Mouse (Mus musculus) liver, embryonic 14.5 days (tissue): ENCODE results near the gene Tas1r3. TPM values are rescaled to one million over a fixed set of nuclear protein-coding genes. Genes with fewer than 3 reads are reported as not detected.

Experiments used
- ATAC-seq: fragments of 200-750 bp; cut with Nextera tagmentation; 2 replicates; pipeline ENCODE4 v1.8.0; 2017; ENCODE audit warnings: moderate number of reproducible peaks, mild to moderate bottlenecking, moderate library complexity; ENCODE audit not compliant: insufficient read depth
- DNase-seq, 3 experiments: peaks; one replicate each; pipeline ENCODE4 v3.0.0-alpha.2; 2012 to 2013; ENCODE audit warnings: low read depth in 3 of 3, low spot score in 3 of 3
- H3K27ac ChIP-seq: fragments of 300-500 bp; sonication (generic); 2 replicates; pipeline ENCODE4 v1.5.1; 2014; ENCODE audit warnings: moderate library complexity, mild to moderate bottlenecking, control low read depth, inconsistent platforms
- H3K27me3 ChIP-seq: fragments of 300-500 bp; sonication (generic); 2 replicates; pipeline ENCODE4 v1.6.1; 2014; ENCODE audit warnings: mild to moderate bottlenecking, low read length, moderate library complexity; ENCODE audit not compliant: control insufficient read depth, insufficient read depth
- H3K36me3 ChIP-seq: fragments of 300-500 bp; sonication (generic); replicated peaks from 2 replicates; pipeline ENCODE4 v1.6.1; 2014; ENCODE audit warnings: low read depth; ENCODE audit not compliant: control insufficient read depth, insufficient read depth
- H3K4me1 ChIP-seq, 2 experiments: fragments of 200-500 bp in 1 of 2; fragments of 300-500 bp in 1 of 2; sonication (generic) in 1 of 2; replicated peaks; 2 replicates each; pipeline ENCODE4 v1.6.1; 2012 to 2014; ENCODE audit warnings: antibody characterized with exemption in 1 of 2, inconsistent platforms in 1 of 2, low read length in 1 of 2; ENCODE audit not compliant: control insufficient read depth in 2 of 2, insufficient read depth in 2 of 2
- H3K4me2 ChIP-seq: fragments of 300-500 bp; sonication (generic); 2 replicates; pipeline ENCODE4 v1.6.1; 2014; ENCODE audit warnings: low read depth, mild to moderate bottlenecking, control low read depth, moderate library complexity
- H3K4me3 ChIP-seq, 2 experiments: fragments of 200-500 bp in 1 of 2; fragments of 300-500 bp in 1 of 2; sonication (generic) in 1 of 2; 2 replicates each; pipeline ENCODE4 v1.5.1; 2012 to 2014; ENCODE audit warnings: low read depth in 2 of 2, low read length in 2 of 2, mild to moderate bottlenecking in 2 of 2, control low read depth in 1 of 2, inconsistent platforms in 1 of 2, moderate library complexity in 1 of 2; ENCODE audit not compliant: insufficient read depth in 1 of 2
- H3K9ac ChIP-seq: fragments of 300-500 bp; sonication (generic); replicated peaks from 2 replicates; pipeline ENCODE4 v1.6.1; 2014; ENCODE audit warnings: mild to moderate bottlenecking, control low read depth, moderate library complexity
- H3K9me3 ChIP-seq: fragments of 300-500 bp; sonication (generic); 2 replicates; pipeline ENCODE4 v1.6.1; 2016; ENCODE audit warnings: low read length, mixed read lengths; ENCODE audit not compliant: control insufficient read depth
- CTCF ChIP-seq: IDR thresholded peaks from 2 replicates; pipeline ENCODE4 v1.5.1; 2016; ENCODE audit warnings: antibody characterized with exemption, low read depth, control low read depth
- EP300 ChIP-seq: IDR thresholded peaks from 2 replicates; pipeline ENCODE4 v1.6.1; 2016; ENCODE audit warnings: antibody characterized with exemption, low read depth
- WGBS: fragments of 180-500 bp; shearing (Covaris S2); extraction: QIAGEN DNeasy Blood & Tissue Kit; methylation state at CpG from one replicate; pipeline ENCODE4 v1.1.7; 2014; ENCODE audit not compliant: insufficient replicate concordance; 5-methylcytosine and 5-hydroxymethylcytosine counted together
- polyA plus RNA-seq, 2 experiments: library from polyadenylated mRNA; depleted of rRNA in 1 of 2; stranded (reverse) in 1 of 2; unstranded in 1 of 2; fragments of >200 nt; fragmentation: Nextera tagmentation in 1 of 2; extraction: Ambion mirVana in 1 of 2; gene quantifications; 2 replicates each; pipeline versions ENCODE4 v1.2.1 to v1.2.3; 2012 to 2014

Tas1r3 gene
- polyA plus RNA-seq, 2 experiments: 0.04 to 0.08 TPM

- WGBS: 85% methylated on average over 2 of the region's 2 CpGs
- H3K4me2 ChIP-seq: no peak overlapping the region
- no peaks in the 10 kb centered on the region for H3K9me3 ChIP-seq
- no peak overlapping the region for H3K4me3 ChIP-seq
- peaks cover 16% of the 10 kb centered on the region for H3K36me3 ChIP-seq
- H3K27ac ChIP-seq: no peak overlapping the region
- no peak for ATAC-seq
- DNase-seq: no peak
- H3K9ac ChIP-seq: no peak overlapping the region
- no peaks in the 10 kb centered on the region for H3K27me3 ChIP-seq
- no peak for TF ChIP-seq EP300
- TF ChIP-seq CTCF: no peak
- H3K4me1 ChIP-seq: peaks cover 16 to 23% of the 10 kb centered on the region in 2 experiments
These were observed 35.2 kb upstream of the Tas1r3 start for GRCm38 (mm10) chr4:155898318-155898717.

- Histone ChIP-seq H3K9me3 (no peaks in the 10 kb centered on the region), H3K4me2 (no peak overlapping the region), H3K4me1 (peaks cover 16 to 30% of the 10 kb centered on the region in 2 experiments), H3K4me3 (no peak overlapping the region), H3K9ac (no peak overlapping the region), H3K36me3 (peaks cover 5% of the 10 kb centered on the region), H3K27ac (no peak overlapping the region), H3K27me3 (no peaks in the 10 kb centered on the region)
- no peak for DNase-seq
- ATAC-seq: no peak
- WGBS: 91% methylated on average over 12 of the region's 12 CpGs
- TF ChIP-seq CTCF (no peak), EP300 (no peak)
These were observed 33.3 kb upstream of the Tas1r3 start for GRCm38 (mm10) chr4:155896461-155896860.

GRCm38 (mm10) chr4:155895826-155896225, 32.7 kb upstream of the Tas1r3 start:
- H3K4me1 ChIP-seq: peaks cover 16 to 30% of the 10 kb centered on the region in 2 experiments
- no peaks in the 10 kb centered on the region for H3K27me3 ChIP-seq
- 81% methylated on average over 4 of the region's 4 CpGs for WGBS
- no peak overlapping the region for H3K4me2 ChIP-seq
- H3K9me3 ChIP-seq: no peaks in the 10 kb centered on the region
- TF ChIP-seq EP300 (no peak), CTCF (no peak)
- no peak overlapping the region for H3K4me3 ChIP-seq
- no peak overlapping the region for H3K9ac ChIP-seq
- DNase-seq (no peak), ATAC-seq (no peak)
- peaks cover 5% of the 10 kb centered on the region for H3K36me3 ChIP-seq
- H3K27ac ChIP-seq: no peak overlapping the region

GRCm38 (mm10) chr4:155895216-155895615, 32.1 kb upstream of the Tas1r3 start:
- Histone ChIP-seq H3K27me3 (no peaks in the 10 kb centered on the region), H3K9ac (no peak overlapping the region), H3K4me1 (peaks cover 16 to 30% of the 10 kb centered on the region in 2 experiments), H3K27ac (no peak overlapping the region), H3K9me3 (no peaks in the 10 kb centered on the region), H3K4me3 (no peak overlapping the region), H3K36me3 (peaks cover 5% of the 10 kb centered on the region), H3K4me2 (no peak overlapping the region; the same call in 1 of the 2 replicates)
- ATAC-seq (no peak), DNase-seq (no peak)
- TF ChIP-seq CTCF: no peak
- no peak for TF ChIP-seq EP300
- WGBS: 59% methylated on average over 6 of the region's 6 CpGs

GRCm38 (mm10) chr4:155894311-155894881, 31.2 kb upstream of the Tas1r3 start:
- peak overlapping the region; percentile 19 for H3K27ac ChIP-seq
- ATAC-seq (peak; percentile 40; the same call in 1 of the 2 replicates), DNase-seq (peak in 2 of 3 experiments; percentile 53 to 54)
- no peak for TF ChIP-seq EP300
- TF ChIP-seq CTCF: no peak
- WGBS: 4% methylated on average over 8 of the region's 8 CpGs
- H3K4me2 ChIP-seq: peak overlapping the region; percentile 91
- peaks cover 16 to 32% of the 10 kb centered on the region in 2 experiments for H3K4me1 ChIP-seq
- peak overlapping the region; percentile 71 to 90 for H3K4me3 ChIP-seq
- no peaks in the 10 kb centered on the region for H3K9me3 ChIP-seq
- H3K9ac ChIP-seq: peak overlapping the region; percentile 55; the same call in 1 of the 2 replicates
- H3K36me3 ChIP-seq: peaks cover 5% of the 10 kb centered on the region
- no peaks in the 10 kb centered on the region for H3K27me3 ChIP-seq
